Mouse (Mus musculus): ENCODE measurements around the gene Cmtm8.
A peak's percentile ranks its signal among the peaks of the same experiment; 100 is the strongest.

Gene Cmtm8

DNA sequence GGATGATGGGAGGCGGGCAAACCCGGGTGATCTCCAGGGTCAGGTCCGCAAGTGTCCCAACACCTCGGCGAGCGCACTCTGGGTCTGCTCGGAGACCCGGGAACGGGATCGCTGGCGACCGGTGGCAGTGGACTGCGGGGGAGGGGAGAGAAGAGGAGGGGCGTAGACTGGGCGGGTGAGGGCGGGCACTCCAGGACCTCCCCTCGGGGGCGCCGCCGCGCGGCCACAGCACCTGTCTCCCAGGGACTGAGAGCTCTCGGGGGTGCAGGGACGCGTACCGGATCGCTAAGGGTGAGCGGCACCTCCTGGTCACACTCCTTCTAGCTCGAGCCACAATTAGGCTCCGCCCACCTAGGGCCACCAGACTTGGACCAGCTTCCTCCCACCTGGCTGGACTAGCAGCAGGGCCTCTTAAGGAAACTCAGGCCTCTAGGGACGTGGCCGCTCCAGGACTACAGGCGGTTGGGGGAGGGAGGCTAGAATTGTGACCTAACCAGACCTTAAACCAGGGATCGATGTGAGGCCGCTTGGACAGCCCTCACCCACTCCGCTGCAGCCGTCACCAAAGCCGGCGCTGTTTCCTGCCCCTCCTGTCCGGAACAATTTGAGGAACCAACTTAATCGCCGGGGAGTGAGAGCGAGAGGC, at the start of gene Cmtm8:
Cmtm8 (minus strand) TSS at position 140 of the 646 bp plus-strand sequence.
- peak; percentile 87 to 95 for DNase-seq

DNA sequence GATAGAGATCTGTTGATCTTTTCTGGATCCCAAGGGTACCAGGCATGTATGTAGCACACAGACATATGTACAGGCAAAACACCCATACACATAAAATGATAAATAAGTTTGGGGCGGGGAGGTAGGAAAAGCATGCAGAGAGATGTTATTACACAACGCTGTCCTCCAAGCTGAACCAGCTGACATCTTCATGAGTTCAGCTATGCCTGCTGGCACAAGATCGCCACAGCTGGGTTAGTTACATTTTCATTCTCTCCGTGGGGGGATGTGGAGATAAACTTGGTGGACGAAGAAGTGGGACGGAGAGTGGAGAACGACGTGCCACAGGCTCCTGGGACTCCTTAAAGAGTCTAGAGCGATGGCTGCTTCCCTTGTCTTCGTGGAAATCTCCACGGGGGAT, 49.0 kb upstream of the Cmtm8 start:
- DNase-seq, result no peak

DNA sequence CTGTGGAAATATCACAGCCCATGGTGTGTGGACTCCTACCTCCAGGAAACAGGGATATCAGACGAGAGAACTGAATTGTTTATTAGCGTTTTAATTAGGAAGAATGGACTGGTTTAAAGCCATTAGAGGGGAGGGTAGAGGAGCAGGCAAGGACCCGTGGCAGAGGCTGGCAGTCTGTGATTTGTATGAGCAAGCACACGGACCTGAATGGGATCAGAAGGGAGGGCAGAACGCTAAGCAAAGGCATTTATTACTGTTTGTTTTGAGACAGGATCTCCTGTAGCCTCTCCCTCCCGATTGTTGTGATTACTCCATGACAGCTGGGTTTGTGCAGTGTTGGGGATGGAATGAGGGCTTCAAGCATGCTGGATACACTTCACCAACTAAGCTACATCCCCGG, 46.4 kb upstream of the Cmtm8 start:
- no peak for DNase-seq

DNA sequence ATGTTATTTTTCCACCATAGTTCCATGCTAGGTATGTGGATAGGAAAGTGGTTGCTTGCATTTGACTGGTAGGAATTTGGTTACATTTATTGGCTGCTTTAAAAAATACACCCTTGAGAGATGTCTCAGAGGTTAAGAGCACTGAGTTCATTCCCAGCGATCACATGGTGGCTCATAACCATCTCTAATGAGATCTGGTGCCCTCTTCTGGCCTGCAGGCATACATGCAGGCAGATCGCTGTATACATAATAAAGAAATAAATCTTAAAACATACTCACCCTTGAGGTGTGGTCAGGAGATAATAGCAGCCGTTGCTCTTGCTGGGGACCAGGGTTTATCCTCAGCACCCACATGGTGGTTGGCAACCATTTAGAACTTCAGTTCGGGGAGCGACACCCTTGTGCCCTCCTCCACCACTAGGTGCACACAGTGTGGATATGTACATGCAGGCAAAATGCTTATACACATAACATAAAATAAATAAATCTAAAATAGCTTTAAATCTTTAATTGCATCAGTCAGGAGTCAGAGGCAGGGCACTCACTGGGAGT, 45.0 kb upstream of the Cmtm8 start:
- no peak for DNase-seq

DNA sequence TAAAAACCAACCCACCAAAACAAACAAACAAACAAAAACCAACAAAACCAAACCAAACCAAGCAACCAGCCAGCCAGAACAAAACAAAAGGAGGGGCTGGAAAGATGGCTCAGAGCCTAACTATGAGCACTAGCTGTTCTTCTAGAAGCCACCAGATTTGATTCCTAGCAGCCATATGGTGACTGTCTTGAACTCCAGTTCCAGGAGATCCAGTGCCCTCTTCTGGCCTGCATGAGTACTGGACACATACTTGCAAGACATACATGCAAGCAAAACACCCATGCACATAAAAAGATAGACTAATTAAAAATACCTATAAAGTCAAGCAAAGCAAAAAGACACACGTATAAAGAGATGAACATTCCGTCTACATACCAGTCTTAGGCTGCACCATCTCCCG, 43.7 kb upstream of the Cmtm8 start:
- DNase-seq, result peak; percentile 58 to 62

DNA sequence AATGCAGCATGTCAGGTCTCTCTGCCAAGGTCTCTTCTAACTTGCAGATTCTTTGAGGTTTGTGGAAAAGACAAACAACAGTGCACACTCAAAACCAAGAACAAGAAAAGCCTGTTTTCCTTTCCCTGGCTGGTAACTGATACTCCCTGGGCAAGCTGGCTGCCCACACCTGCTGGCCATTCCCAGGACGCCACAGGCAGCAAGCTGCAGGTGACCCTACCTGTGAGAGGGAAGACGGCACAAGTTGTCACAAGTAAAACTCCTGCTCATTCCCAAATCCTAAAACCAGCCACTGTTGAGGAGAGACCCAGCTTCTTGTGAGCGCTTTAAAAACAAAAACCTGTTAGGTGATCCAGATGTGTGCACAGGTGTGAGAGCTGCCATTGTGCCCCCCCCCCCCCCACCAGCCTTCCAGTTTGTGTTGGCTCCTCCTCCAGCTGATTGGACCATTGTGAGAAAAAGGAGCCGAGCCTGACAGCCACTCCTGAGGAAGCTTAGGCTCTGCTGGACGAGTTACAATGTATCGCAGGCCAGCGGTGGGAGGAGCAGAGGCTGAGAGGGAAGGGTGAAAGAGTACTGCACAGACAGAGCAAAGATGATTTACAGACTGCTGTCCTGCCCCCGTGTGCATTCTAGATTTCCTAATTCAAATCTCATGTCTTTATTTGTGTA, 42.2 kb upstream of the Cmtm8 start:
- no peak for DNase-seq

DNA sequence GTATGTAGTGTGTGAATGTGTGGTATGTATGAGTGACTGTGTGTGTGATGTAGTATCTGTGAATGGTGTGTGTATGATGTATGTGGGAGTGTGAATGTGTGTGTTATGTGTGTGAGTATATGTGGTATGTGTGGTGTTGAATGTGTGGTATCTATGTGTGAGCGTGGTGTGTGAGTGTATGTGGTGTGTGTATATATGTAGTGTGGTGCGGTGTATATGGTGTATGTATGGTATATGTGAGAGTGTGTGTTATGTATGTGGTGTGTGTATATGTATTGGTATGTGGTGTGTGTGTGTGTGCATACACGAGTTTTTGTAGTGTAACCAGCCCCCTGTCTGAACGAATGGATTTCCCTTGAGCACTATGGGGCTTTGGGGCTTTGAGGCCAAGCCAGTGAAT, 41.6 kb upstream of the Cmtm8 start:
- no peak for DNase-seq

DNA sequence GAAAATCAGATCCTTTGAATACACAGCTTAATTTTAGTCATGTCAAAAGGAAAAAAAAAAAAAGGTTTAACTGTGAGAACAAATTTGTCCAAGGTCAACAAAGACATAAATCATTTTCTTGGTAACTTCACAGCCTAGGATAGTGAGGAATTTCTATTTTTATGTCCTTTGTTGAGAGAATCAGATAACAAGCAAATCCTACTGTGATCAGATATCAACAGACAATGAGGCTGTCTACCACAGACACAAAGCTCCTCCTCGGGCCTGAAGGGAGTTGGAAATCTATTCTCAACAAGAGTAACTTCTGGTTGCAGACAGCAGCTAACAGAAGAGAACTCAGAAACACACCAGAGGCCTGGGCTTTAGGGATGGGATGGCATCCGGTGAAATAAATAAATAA, 38.0 kb upstream of the Cmtm8 start:
- DNase-seq, result peak in 1 of 2 experiments; percentile 9

DNA sequence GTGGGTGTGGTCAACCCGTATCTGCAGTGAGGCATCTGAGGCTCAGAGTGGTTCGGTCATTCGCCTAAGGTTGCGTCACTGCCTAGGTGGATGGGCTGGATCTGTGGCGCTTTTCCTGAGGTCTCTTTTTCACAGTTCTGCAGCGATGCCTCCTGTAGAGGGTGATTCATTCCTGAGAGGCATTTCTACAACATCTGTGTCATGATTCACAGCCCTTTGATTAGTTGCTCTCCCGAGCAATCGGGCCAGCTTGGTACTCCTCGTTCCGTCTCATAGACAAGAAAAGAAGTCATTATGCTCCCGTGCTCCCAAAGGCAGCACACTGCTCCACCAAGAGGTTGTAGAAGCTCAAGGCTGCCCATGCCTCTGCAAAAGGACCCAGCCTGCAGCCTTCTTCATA, 11.4 kb upstream of the Cmtm8 start:
- peak in 1 of 2 experiments; percentile 28 for DNase-seq

DNA sequence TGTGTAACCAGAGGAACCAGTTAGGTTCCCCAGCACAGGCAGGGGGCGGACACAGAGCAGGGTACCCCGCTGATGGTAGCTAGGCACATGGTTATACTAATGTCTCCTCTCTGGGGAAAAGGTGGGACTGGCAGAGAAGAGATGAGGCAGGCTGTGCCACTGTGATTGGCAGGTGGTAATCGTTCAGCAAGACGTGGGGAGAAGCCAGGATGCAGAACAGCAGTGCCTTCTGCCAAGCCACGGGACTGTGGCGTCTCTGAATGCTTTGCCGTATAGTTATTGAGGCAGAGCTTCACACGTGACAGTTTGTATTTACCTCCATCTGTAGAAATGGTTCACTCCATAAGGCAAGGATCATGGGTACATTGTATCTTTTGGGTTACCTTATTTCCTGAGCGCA, 10.7 kb upstream of the Cmtm8 start:
- no peak for DNase-seq

DNA sequence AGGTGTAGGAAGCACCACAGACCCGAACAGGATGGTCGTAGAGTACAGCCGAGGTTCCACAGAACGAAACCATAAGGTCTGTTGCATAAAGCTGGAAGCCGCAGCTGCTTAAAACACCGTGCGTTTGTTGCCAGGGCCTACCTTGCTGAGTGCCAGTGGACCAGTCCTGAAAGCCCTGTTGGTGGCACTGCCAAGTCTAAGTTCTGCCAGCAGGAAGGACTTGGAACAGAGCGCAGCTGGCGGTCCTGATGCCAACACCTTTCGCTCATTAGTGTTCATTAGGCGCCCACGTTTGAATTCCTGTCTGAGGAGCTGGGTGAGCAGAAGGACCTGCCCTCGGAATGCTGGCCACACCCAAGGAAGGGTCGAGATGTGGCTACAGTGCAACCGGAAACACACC, 9.4 kb upstream of the Cmtm8 start:
- DNase-seq, result peak in 1 of 2 experiments; percentile 4

DNA sequence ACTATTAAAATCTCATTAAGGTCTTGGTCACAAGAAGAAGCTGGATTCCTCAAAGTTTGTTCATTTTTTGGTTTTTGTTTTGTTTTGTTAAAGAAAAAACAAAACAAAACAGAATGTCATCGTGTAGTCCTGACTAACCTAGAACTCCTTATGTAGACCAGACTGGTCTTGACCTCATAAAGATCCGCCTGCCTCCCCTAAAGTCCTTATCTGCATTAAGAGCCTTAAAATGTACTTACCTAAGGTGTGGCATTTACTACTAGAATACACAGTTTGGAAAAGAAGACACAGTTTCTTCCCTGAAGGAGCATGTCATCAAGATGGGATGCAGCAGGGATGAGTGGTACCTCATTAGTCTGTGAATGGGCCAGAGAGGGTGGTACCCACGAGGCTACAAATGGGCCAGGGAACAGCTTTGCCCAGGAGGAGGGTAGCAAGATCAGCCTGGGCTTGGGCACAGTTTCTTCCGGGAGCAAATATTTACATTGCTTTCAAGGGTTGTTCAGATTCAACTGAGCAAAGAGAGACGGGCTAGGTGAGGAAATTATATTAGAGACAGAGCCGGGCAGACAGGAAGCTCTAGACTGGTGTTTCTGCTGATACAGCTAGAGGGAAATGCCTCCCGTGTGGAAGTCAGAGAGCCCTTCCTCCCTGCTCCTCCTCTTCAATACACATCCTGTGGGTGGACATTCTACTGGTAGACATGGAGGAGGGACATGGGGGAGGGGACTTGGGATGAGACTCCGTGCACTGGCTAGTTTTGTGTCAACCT, 7.6 kb upstream of the Cmtm8 start:
- peak; percentile 27 to 43 for DNase-seq

DNA sequence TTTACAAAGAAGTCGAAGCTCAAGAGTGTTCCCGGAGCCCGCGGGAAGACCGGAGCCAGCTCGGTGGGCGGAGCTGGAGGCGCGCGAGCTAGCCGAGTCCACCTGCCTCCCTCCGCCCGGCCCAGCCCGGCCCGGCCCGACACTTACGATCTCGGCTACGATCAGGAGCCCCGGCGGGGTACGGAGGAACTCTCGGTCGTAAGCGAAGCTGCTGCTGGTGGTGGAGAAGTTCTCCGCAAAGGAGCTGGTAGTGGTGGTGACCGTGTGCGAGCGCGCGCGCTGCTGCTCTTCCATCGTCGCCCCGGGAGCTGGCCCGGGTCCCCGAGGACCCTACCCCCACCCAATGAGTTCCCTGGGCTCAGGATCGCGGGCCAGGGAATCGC, 331 bp downstream of the Cmtm8 start:
- DNase-seq, result peak; percentile 71 to 86

DNA sequence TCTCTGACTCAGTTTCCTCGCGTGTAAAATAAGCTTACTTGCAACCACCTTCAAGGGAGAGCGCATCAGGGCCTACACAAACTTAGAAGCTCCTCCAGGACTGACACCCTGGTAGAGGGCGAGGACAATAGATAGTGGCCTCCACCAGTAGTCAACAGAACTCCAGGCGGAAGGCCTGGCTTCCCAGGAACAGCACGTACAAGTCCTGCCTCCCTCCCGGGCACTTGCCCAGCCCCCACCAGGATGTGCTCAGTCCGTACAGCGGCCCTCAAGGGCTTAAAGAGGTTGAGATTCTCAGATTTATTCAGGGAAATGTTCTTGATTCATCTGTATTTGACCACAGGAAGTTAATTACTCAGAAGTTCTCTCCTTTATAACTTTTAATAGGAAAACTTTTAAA, 1.1 kb downstream of the Cmtm8 start:
- peak; percentile 56 to 85 for DNase-seq

DNA sequence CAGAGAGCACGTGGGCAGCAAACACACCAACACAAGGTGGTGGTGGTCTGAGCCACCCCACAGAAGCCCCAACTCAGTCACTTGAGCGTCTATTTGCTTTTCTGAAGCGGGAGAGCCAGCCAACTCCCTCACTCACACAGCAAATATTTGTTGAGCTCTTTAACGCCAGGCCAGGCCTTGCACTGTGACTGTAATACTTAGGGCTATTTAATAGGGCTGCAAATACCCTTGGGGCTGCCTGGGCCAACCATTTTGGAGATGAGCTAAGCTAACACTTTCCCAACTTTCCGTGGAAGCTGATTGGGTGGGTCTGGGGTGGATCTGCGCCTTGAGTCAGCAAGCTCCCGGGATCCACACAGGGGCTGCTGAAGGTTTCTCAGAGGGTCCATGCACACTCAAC, 1.7 kb downstream of the Cmtm8 start:
- no peak for DNase-seq

DNA sequence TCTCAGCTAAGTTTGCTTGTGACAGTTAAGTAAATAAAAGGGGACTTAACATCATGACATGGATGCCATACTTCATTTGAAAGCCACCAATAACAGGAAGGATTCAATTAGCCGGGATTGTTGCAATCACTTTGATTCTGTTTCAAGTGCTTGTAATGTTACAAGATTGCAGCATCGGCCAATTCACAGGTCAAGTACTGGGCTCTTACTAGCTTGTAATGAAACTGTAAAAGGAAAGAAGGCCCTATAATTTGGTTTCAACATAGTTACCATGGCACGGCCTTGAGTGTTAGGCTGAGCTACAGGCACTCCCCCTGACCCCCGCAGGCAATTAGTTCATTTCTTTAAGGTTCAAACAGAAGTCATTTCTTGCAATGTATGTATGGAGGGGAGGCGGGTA, 5.1 kb downstream of the Cmtm8 start:
- DNase-seq, result no peak

DNA sequence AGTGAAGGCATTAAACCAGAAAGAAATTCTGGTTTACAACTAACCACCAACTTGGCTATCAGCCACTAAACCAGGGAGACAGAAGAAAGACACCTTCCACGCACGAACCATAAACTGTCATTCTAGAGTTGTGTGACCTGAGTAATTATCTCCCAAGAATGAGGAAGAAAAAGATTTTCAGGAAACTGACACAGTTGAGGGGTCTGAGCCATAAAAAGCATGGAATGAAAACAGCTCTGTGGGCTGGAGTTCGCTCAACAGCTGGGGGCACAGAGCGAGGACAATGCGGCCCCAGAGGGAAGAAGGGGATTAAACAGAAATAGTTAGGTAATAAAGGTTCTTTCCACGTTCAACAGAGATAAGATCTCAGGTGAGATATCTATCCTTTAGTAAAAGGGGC, 12.4 kb downstream of the Cmtm8 start:
- no peak for DNase-seq

DNA sequence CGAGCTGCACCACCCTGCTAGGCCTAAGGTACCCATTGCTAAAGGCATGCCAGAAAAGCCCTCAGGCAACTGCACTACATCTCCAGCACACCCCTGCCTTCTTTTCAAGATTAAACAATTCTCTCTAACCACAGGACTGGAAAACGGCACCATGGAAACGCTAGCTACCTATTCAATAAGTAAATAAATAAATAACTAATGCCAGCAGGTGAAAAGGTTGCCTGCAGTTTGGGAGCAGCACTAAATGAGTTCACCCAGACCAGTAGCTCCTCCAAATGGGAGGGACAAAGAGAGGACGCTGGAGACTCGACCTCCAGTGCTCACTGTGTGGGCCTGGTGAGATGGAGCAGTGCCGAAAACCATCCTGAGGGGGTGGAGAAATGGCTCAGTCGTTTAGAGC, 13.6 kb downstream of the Cmtm8 start:
- no peak for DNase-seq

DNA sequence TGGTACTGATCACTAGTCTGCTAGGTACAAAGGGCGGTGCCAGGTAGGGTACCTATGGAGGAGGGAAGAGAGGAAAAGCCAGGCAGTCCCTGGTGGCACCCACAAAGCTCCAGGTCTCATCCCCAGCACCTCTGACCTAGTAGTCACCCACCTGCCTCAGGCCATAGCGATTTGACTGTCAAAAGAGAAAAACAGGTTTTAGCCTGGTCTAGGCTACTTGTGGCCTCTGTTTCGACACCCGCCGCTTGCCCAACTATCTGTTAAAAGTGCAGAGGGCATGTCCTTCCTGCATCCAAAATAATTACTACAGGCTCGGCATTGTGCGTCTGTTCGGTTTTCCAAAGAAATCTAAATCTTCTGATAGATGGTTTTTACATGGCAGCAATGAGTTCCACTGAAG, 14.3 kb downstream of the Cmtm8 start:
- DNase-seq, result no peak

DNA sequence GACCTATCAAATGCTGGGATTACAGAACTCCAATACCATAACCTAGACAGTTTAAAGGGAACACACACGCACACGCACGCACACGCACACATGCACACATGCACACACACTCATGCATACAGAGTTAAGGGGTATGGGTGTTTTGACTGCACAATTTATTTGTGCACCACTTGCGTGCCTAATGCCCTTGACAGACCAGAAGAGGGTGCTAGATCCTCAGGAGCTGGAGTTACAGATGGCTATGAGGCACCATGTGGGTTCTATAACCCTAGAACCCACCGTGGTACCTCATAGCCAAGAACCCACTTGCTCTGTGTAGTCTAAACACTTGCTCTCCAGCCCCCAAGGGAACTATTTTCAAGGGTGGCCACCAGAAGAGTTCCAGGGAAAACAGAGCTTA, 15.6 kb downstream of the Cmtm8 start:
- no peak for DNase-seq

DNA sequence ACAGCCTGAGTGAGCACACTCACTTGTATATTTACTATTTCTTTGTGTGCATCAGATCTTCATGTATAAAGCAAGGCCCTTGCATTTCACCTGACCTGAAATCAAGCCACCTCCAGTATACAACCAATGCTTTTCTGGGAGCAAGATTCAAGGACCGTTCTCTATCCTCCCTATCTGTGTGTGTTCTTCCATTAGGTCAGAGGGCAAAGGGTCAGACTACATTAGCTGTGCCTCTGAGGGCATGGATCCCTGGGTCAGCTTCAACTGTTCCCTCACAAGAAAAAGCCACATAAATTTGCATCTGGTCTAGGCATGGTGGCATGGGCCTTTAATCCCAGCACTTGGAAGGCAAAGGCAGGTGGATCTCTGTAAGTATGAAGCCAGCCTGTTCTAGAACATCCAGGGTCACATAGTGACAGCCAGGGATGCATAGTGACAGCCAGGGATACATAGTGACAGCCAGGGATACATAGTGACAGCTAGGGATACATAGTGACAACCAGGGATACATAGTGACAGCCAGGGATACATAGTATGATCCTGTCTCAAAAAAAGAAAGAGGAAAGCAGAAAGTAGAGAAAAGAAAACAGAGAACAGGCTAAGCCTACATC, 16.6 kb downstream of the Cmtm8 start:
- DNase-seq, result no peak

DNA sequence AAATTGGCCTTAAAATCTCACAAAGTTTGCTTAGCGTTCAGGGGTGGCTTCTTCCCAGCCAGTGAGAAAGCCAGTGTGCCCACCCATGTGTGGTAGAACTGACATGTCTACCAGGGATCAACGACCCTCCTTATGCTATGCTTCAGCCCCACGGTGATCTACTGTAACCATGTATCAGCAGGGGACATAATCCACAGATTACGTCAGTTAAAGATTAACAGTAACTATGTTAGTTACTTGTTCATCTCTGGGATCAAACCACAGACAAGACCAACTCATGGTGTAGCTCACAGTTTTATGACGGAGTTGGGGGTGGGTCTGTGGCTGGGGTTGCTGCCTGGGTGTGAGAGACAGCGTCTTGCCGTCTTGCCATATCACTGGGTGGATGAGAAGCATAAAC, 19.8 kb downstream of the Cmtm8 start:
- DNase-seq, result no peak

DNA sequence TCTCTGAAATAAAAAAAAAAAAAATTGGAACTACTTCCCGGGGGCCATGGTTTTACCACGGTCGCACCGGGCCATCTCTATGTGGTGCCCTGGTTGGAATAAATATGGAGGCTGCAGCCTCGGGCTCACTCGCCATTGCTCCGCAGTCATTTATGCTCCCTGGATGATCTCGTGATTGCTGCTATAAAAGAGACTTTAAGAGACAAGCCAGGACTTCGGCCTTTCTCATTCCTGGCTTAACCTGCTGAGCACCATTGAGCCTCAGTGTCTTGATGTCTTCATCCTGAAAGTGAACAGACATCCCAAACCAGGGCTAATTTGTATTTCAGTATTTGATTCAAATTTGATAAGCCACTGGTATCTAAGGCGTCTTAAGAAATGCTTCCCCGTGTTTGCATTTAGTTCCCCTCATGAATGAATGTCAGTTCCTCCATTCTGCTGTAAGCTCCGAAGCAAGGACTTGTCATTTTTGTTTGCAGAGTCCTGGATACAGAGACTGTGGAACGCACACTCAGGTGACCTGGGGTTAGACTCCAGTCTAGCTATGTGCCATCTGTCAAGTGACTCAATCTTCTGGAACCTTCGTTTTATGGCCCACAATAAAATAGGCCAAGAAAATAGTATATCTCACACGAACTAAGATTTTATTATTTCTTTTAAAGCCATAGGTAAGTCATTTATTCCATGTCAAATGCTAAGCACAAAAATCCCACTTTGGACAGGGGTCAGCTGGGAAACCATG, 22.2 kb downstream of the Cmtm8 start:
- no peak for DNase-seq
